Mouse (Mus musculus) lung, embryonic 16.5 days (tissue): Measurements from ENCODE around the gene Nek1. TPM values are rescaled to one million over a fixed set of nuclear protein-coding genes. Genes with fewer than 3 reads are reported as not detected.

Experiments used
- ATAC-seq: fragments of 200-750 bp; cut with Nextera tagmentation; 2 replicates; pipeline ENCODE4 v1.8.0; 2017; ENCODE audit warnings: low read depth, mild to moderate bottlenecking, moderate library complexity
- H3K27ac ChIP-seq: fragments of 300-500 bp; sonication (generic); 2 replicates; pipeline ENCODE4 v1.5.1; 2014; ENCODE audit warnings: mild to moderate bottlenecking, control low read depth, low read length
- H3K27me3 ChIP-seq: fragments of 300-500 bp; sonication (generic); 2 replicates; pipeline ENCODE4 v1.6.1; 2014; ENCODE audit warnings: low read depth, low read length, mixed read lengths; ENCODE audit not compliant: control insufficient read depth, insufficient read depth
- H3K36me3 ChIP-seq: fragments of 300-500 bp; sonication (generic); 2 replicates; pipeline ENCODE4 v1.6.1; 2014; ENCODE audit warnings: low read length; ENCODE audit not compliant: control insufficient read depth, insufficient read depth
- H3K4me1 ChIP-seq: fragments of 300-500 bp; sonication (generic); replicated peaks from 2 replicates; pipeline ENCODE4 v1.6.1; 2014; ENCODE audit warnings: low read length, mixed read lengths; ENCODE audit not compliant: control insufficient read depth, insufficient read depth
- H3K4me2 ChIP-seq: fragments of 300-500 bp; sonication (generic); 2 replicates; pipeline ENCODE4 v1.6.1; 2014; ENCODE audit warnings: low read depth, low read length, control low read depth
- H3K4me3 ChIP-seq: fragments of 300-500 bp; sonication (generic); 2 replicates; pipeline ENCODE4 v1.5.1; 2014; ENCODE audit warnings: mild to moderate bottlenecking, low read length, control low read depth
- H3K9ac ChIP-seq: fragments of 300-500 bp; sonication (generic); 2 replicates; pipeline ENCODE4 v1.6.1; 2014; ENCODE audit warnings: low read length, control low read depth
- H3K9me3 ChIP-seq: fragments of 300-500 bp; sonication (generic); 2 replicates; pipeline ENCODE4 v1.6.1; 2016; ENCODE audit warnings: low read length; ENCODE audit not compliant: control insufficient read depth
- WGBS: fragments of 180-500 bp; shearing (Covaris S2); extraction: QIAGEN DNeasy Blood & Tissue Kit; methylation state at CpG from one replicate; pipeline ENCODE4 v1.1.7; 2014; 5-methylcytosine and 5-hydroxymethylcytosine counted together
- polyA plus RNA-seq: library from polyadenylated mRNA; unstranded; fragments of >200 nt; fragmentation: Nextera tagmentation; extraction: Ambion mirVana; gene quantifications from 2 replicates; pipeline ENCODE4 v1.2.1, GENCODE M21; 2015

The Nek1 gene
- polyA plus RNA-seq, 1 experiment from 2014 or later = 18.9 TPM

- no peak overlapping the region for H3K27ac ChIP-seq
- no peak overlapping the region for H3K4me2 ChIP-seq
- H3K27me3 ChIP-seq = no peaks in the 10 kb centered on the region
- no peaks in the 10 kb centered on the region for H3K4me1 ChIP-seq
- H3K36me3 ChIP-seq = 0 out of 2 replicates have a peak, but pooled peaks cover 2% of the 10 kb centered on the region
- H3K9ac ChIP-seq = no peak overlapping the region
- ATAC-seq = no peak
- H3K4me3 ChIP-seq = no peak overlapping the region
- WGBS = 67% methylated on average over 1 of the region's 1 CpGs
- H3K9me3 ChIP-seq = no peaks in the 10 kb centered on the region
These were observed 53.8 kb downstream of the Nek1 start for GRCm38 (mm10) chr8:61046816-61047215.

- Histone ChIP-seq H3K4me2 (no peak overlapping the region), H3K36me3 (0 out of 2 replicates have a peak, but pooled peaks cover 2% of the 10 kb centered on the region), H3K9ac (no peak overlapping the region), H3K9me3 (no peaks in the 10 kb centered on the region), H3K4me1 (no peaks in the 10 kb centered on the region), H3K4me3 (no peak overlapping the region), H3K27ac (no peak overlapping the region), H3K27me3 (no peaks in the 10 kb centered on the region)
- WGBS = 90% methylated on average over 1 of the region's 1 CpGs
- no peak for ATAC-seq
These were observed 60.0 kb downstream of the Nek1 start for GRCm38 (mm10) chr8:61053017-61053416.

GRCm38 (mm10) chr8:61054313-61054712, 61.3 kb downstream of the Nek1 start:
- Histone ChIP-seq H3K27ac (no peak overlapping the region), H3K4me1 (no peaks in the 10 kb centered on the region), H3K9me3 (no peaks in the 10 kb centered on the region), H3K4me3 (no peak overlapping the region), H3K4me2 (no peak overlapping the region), H3K36me3 (0 out of 2 replicates have a peak, but pooled peaks cover 2% of the 10 kb centered on the region), H3K9ac (no peak overlapping the region), H3K27me3 (no peaks in the 10 kb centered on the region)
- 85% methylated on average over 5 of the region's 5 CpGs for WGBS
- no peak for ATAC-seq

GRCm38 (mm10) chr8:61056997-61057396, 64.0 kb downstream of the Nek1 start:
- no peak overlapping the region for H3K4me2 ChIP-seq
- H3K4me3 ChIP-seq = no peak overlapping the region
- no peak for ATAC-seq
- no peaks in the 10 kb centered on the region for H3K36me3 ChIP-seq
- H3K9ac ChIP-seq = no peak overlapping the region
- no peaks in the 10 kb centered on the region for H3K9me3 ChIP-seq
- no peaks in the 10 kb centered on the region for H3K4me1 ChIP-seq
- H3K27ac ChIP-seq = no peak overlapping the region
- H3K27me3 ChIP-seq = no peaks in the 10 kb centered on the region
- 67% methylated on average over 3 of the region's 3 CpGs for WGBS

GRCm38 (mm10) chr8:61059143-61059542, 66.1 kb downstream of the Nek1 start:
- Histone ChIP-seq H3K9ac (no peak overlapping the region), H3K9me3 (no peaks in the 10 kb centered on the region), H3K4me2 (no peak overlapping the region), H3K36me3 (no peaks in the 10 kb centered on the region), H3K4me1 (no peaks in the 10 kb centered on the region), H3K27me3 (no peaks in the 10 kb centered on the region), H3K27ac (no peak overlapping the region), H3K4me3 (no peak overlapping the region)
- no peak for ATAC-seq

GRCm38 (mm10) chr8:61060412-61060811, 67.4 kb downstream of the Nek1 start:
- Histone ChIP-seq H3K4me3 (no peak overlapping the region), H3K4me2 (no peak overlapping the region), H3K9me3 (no peaks in the 10 kb centered on the region), H3K9ac (no peak overlapping the region), H3K36me3 (no peaks in the 10 kb centered on the region), H3K4me1 (no peaks in the 10 kb centered on the region), H3K27me3 (no peaks in the 10 kb centered on the region), H3K27ac (no peak overlapping the region)
- ATAC-seq = no peak
- whole genome bisulfite sequencing = 57% methylated on average over 7 of the region's 7 CpGs

GRCm38 (mm10) chr8:61075059-61075458, 82.1 kb downstream of the Nek1 start:
- Histone ChIP-seq H3K4me3 (no peak overlapping the region), H3K4me1 (no peaks in the 10 kb centered on the region), H3K9ac (no peak overlapping the region), H3K27me3 (no peaks in the 10 kb centered on the region), H3K9me3 (no peaks in the 10 kb centered on the region), H3K4me2 (no peak overlapping the region), H3K36me3 (no peaks in the 10 kb centered on the region; the same call in 1 of the 2 replicates), H3K27ac (no peak overlapping the region)
- ATAC-seq = no peak

- Histone ChIP-seq H3K4me1 (no peaks in the 10 kb centered on the region), H3K9ac (no peak overlapping the region), H3K4me3 (no peak overlapping the region), H3K27ac (no peak overlapping the region), H3K27me3 (no peaks in the 10 kb centered on the region), H3K36me3 (0 out of 2 replicates have a peak, but pooled peaks cover 6% of the 10 kb centered on the region), H3K4me2 (no peak overlapping the region), H3K9me3 (no peaks in the 10 kb centered on the region)
- no peak for ATAC-seq
- 52% methylated on average over 4 of the region's 4 CpGs for WGBS
These were observed 117.5 kb downstream of the Nek1 start for GRCm38 (mm10) chr8:61110496-61110895.

GRCm38 (mm10) chr8:61111940-61112339, 118.9 kb downstream of the Nek1 start:
- H3K9ac ChIP-seq = no peak overlapping the region
- H3K9me3 ChIP-seq = no peaks in the 10 kb centered on the region
- 95% methylated on average over 4 of the region's 4 CpGs for WGBS
- H3K27me3 ChIP-seq = no peaks in the 10 kb centered on the region
- H3K4me1 ChIP-seq = no peaks in the 10 kb centered on the region
- no peak overlapping the region for H3K4me2 ChIP-seq
- H3K4me3 ChIP-seq = no peak overlapping the region
- 0 out of 2 replicates have a peak, but pooled peaks cover under 1% of the 10 kb centered on the region for H3K36me3 ChIP-seq
- no peak for ATAC-seq
- no peak overlapping the region for H3K27ac ChIP-seq

GRCm38 (mm10) chr8:61121631-61122030, 128.6 kb downstream of the Nek1 start:
- no peak for ATAC-seq
- H3K27ac ChIP-seq = no peak overlapping the region

More at GRCm38 (mm10) chr8:61121631-61122030, 128.6 kb downstream of the Nek1 start:
- WGBS = 86% methylated on average over 1 of the region's 1 CpGs
- no peaks in the 10 kb centered on the region for H3K4me1 ChIP-seq
- H3K9me3 ChIP-seq = no peaks in the 10 kb centered on the region
- no peak overlapping the region for H3K4me3 ChIP-seq
- no peak overlapping the region for H3K4me2 ChIP-seq
- no peak overlapping the region for H3K9ac ChIP-seq
- peaks cover 2% of the 10 kb centered on the region; the same call in 1 of the 2 replicates for H3K36me3 ChIP-seq
- H3K27me3 ChIP-seq = no peaks in the 10 kb centered on the region
